Mouse (Mus musculus): Measurements from ENCODE around the gene Ticam1. TPM values are rescaled to one million over a fixed set of nuclear protein-coding genes. Genes with fewer than 3 reads are reported as not detected.

Gene Ticam1
- polyA plus RNA-seq, 1 experiment from 2014 or later, result 2.9 TPM

- H3K27me3 ChIP-seq (ENCODE audit: control insufficient read depth, insufficient read depth, low read length), result no peaks in the 10 kb centered on the region
- no peaks in the 10 kb centered on the region; the same call in 1 of the 2 replicates for H3K4me1 ChIP-seq (ENCODE audit: control insufficient read depth, insufficient read depth, low read length)
- WGBS, result 45% methylated on average over 2 of the region's 2 CpGs
- H3K36me3 ChIP-seq (replicated peaks; ENCODE audit: control insufficient read depth, insufficient read depth, low read depth, low read length), result peaks cover 4% of the 10 kb centered on the region
- ATAC-seq (replicated peaks; ENCODE audit: insufficient number of reproducible peaks, low FRiP score, low TSS enrichment, low read depth), result no peak
- H3K4me2 ChIP-seq (ENCODE audit: low read depth, low read length), result peak overlapping the region; percentile 70; the same call in 1 of the 2 replicates
- peak overlapping the region; percentile 43; the same call in 1 of the 2 replicates for H3K27ac ChIP-seq (replicated peaks; ENCODE audit: low read depth, low read length)
- H3K9me3 ChIP-seq (replicated peaks; ENCODE audit: control insufficient read depth, low read length), result no peaks in the 10 kb centered on the region
- no peak overlapping the region for H3K4me3 ChIP-seq (ENCODE audit: low read depth, low read length)
- DNase-seq (ENCODE audit: low spot score), result no peak
- no peak overlapping the region for H3K9ac ChIP-seq (replicated peaks; ENCODE audit: low read length)
Observed at GRCm38 (mm10) chr17:56277567-56277893, 944 bp upstream of the Ticam1 start.

DNA sequence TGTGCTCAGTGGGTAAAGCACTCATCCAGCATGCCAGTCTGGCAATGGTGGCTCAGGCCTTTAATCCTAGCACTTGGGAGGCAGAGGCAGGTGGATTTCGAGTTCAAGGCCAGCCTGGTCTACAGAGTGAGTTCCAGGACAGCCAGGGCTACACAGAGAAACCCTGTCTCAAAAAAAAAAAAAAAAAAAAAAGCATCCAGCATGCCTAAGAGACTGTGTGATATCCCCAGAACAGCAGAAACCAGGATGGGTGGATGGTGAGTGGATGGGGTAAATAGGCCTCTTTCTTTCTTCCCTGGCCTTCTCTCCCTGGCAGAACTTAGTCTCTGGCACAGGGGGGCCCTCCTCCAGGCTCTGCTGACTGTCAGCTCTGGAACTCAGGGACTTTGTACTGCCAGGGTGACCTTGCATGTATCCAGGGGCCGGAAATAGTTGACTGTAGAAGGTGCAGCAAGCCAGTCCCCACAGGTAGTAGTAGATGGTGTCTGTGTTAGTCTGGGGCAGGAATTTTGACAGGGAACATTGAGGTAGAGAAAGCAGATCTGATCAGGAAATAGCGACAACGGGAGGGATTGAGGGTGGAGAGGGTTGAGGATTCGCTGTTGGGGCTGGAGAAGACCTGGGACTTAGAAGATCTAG is 625 bp downstream of the Ticam1 start:
- Histone ChIP-seq H3K36me3 (replicated peaks; ENCODE audit: control insufficient read depth, insufficient read depth, low read depth, low read length) (no peaks in the 10 kb centered on the region; the same call in none of the 2 replicates), H3K9ac (replicated peaks; ENCODE audit: low read length) (peak overlapping the region; percentile 64), H3K4me1 (ENCODE audit: control insufficient read depth, insufficient read depth, low read length) (no peaks in the 10 kb centered on the region; the same call in 1 of the 2 replicates), H3K4me2 (ENCODE audit: low read depth, low read length) (peak overlapping the region; percentile 70), H3K27ac (replicated peaks; ENCODE audit: low read depth, low read length) (no peak overlapping the region; the same call in 1 of the 2 replicates), H3K27me3 (ENCODE audit: control insufficient read depth, insufficient read depth, low read length) (no peaks in the 10 kb centered on the region), H3K4me3 (ENCODE audit: low read depth, low read length) (peak overlapping the region; percentile 42), H3K9me3 (replicated peaks; ENCODE audit: control insufficient read depth, low read length) (no peaks in the 10 kb centered on the region)
- no peak for ATAC-seq (replicated peaks; ENCODE audit: insufficient number of reproducible peaks, low FRiP score, low TSS enrichment, low read depth)
- DNase-seq (ENCODE audit: low spot score), result no peak
- WGBS, result 29% methylated on average over 5 of the region's 5 CpGs

DNA sequence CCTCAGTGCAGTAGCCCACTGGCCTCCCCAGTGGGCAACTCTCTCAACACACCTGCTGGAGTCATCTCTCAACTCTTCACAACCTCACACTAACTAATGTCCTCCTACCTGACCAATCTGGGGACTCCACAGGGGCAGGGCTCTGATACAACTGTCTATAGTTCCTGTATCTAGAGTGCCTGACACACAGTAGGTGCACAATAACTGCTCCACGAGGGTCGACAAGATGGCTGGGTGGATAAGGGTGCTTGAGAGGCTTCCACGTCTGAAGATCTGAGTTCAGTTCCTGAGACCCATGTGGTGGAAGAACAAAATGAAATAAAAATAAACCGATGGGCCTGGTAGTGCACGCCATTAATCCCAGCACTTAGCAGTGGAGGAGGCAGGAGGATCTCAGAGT is 2.6 kb downstream of the Ticam1 start:
- H3K36me3 ChIP-seq (replicated peaks; ENCODE audit: control insufficient read depth, insufficient read depth, low read depth, low read length), result no peaks in the 10 kb centered on the region; the same call in 1 of the 2 replicates

GRCm38 (mm10) chr17:56273482-56273881 is 3.1 kb downstream of the Ticam1 start:
- Histone ChIP-seq H3K4me1 (ENCODE audit: control insufficient read depth, insufficient read depth, low read length) (no peaks in the 10 kb centered on the region; the same call in 1 of the 2 replicates), H3K4me3 (ENCODE audit: low read depth, low read length) (no peak overlapping the region), H3K27me3 (ENCODE audit: control insufficient read depth, insufficient read depth, low read length) (no peaks in the 10 kb centered on the region), H3K4me2 (ENCODE audit: low read depth, low read length) (no peak overlapping the region), H3K36me3 (replicated peaks; ENCODE audit: control insufficient read depth, insufficient read depth, low read depth, low read length) (no peaks in the 10 kb centered on the region; the same call in 1 of the 2 replicates), H3K9me3 (replicated peaks; ENCODE audit: control insufficient read depth, low read length) (no peaks in the 10 kb centered on the region), H3K27ac (replicated peaks; ENCODE audit: low read depth, low read length) (no peak overlapping the region), H3K9ac (replicated peaks; ENCODE audit: low read length) (no peak overlapping the region)
- ATAC-seq (replicated peaks; ENCODE audit: insufficient number of reproducible peaks, low FRiP score, low TSS enrichment, low read depth), result no peak
- DNase-seq (ENCODE audit: low spot score), result no peak
- WGBS, result 73% methylated on average over 7 of the region's 7 CpGs

More for the DNA sequence above, 2.6 kb downstream of the Ticam1 start:
- 84% methylated on average over 5 of the region's 5 CpGs for WGBS
- DNase-seq (ENCODE audit: low spot score), result no peak
- Histone ChIP-seq H3K4me1 (ENCODE audit: control insufficient read depth, insufficient read depth, low read length) (no peaks in the 10 kb centered on the region; the same call in 1 of the 2 replicates), H3K9me3 (replicated peaks; ENCODE audit: control insufficient read depth, low read length) (no peaks in the 10 kb centered on the region), H3K4me2 (ENCODE audit: low read depth, low read length) (no peak overlapping the region), H3K27me3 (ENCODE audit: control insufficient read depth, insufficient read depth, low read length) (no peaks in the 10 kb centered on the region), H3K4me3 (ENCODE audit: low read depth, low read length) (no peak overlapping the region), H3K27ac (replicated peaks; ENCODE audit: low read depth, low read length) (no peak overlapping the region), H3K9ac (replicated peaks; ENCODE audit: low read length) (no peak overlapping the region)
- ATAC-seq (replicated peaks; ENCODE audit: insufficient number of reproducible peaks, low FRiP score, low TSS enrichment, low read depth), result no peak

DNA sequence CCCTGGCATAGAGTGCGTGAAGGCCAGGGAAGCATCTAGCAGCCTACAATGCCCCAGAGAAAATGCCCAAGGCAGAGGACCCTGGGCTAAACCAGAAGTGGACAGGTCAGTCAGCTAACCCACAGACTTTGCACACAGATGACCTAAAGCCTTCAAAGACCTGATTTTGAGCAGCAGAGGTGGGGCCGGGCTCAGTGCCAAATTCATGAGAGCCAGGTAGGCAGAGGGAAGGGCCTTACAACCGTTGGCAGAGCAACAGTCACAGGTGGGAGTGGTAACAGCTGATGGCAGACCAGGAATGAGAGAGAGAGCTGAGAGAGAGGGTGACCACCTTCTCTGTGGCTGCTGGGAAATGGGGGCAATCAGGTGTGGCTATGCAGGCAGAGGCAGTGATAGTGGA is 3.9 kb downstream of the Ticam1 start:
- Histone ChIP-seq H3K27ac (replicated peaks; ENCODE audit: low read depth, low read length) (no peak overlapping the region), H3K36me3 (replicated peaks; ENCODE audit: control insufficient read depth, insufficient read depth, low read depth, low read length) (no peaks in the 10 kb centered on the region; the same call in 1 of the 2 replicates), H3K27me3 (ENCODE audit: control insufficient read depth, insufficient read depth, low read length) (no peaks in the 10 kb centered on the region), H3K4me2 (ENCODE audit: low read depth, low read length) (no peak overlapping the region), H3K4me3 (ENCODE audit: low read depth, low read length) (no peak overlapping the region), H3K9me3 (replicated peaks; ENCODE audit: control insufficient read depth, low read length) (no peaks in the 10 kb centered on the region), H3K9ac (replicated peaks; ENCODE audit: low read length) (no peak overlapping the region), H3K4me1 (ENCODE audit: control insufficient read depth, insufficient read depth, low read length) (no peaks in the 10 kb centered on the region; the same call in 1 of the 2 replicates)
- DNase-seq (ENCODE audit: low spot score) (no peak), ATAC-seq (replicated peaks; ENCODE audit: insufficient number of reproducible peaks, low FRiP score, low TSS enrichment, low read depth) (no peak)
- WGBS, result 87% methylated on average over 3 of the region's 3 CpGs

- WGBS, result 80% methylated on average over 12 of the region's 12 CpGs
- no peaks in the 10 kb centered on the region for H3K27me3 ChIP-seq (ENCODE audit: control insufficient read depth, insufficient read depth, low read length)
Observed at GRCm38 (mm10) chr17:56271609-56272253, 4.9 kb downstream of the Ticam1 start.

DNA sequence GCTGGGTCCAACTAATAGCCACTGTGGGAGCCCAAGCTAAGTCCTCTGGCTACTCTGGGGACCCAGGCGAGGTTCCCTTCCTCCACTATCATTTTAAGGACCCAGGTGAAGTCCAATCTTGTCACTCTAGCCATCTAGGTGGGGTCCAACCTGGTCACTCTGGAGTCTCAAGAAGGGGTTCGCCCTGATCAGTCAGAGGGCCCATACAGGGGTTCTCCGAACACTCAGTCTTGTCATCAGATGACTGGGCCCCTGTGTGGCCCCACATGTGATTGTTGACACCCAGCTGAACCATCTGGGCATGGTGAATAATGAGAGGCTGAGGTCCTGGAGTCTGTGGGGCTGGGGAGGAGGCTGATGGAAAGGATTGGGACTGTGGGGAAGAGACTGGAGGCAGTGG is 6.8 kb downstream of the Ticam1 start:
- DNase-seq (ENCODE audit: low spot score) (no peak), ATAC-seq (replicated peaks; ENCODE audit: insufficient number of reproducible peaks, low FRiP score, low TSS enrichment, low read depth) (no peak)
- Histone ChIP-seq H3K27ac (replicated peaks; ENCODE audit: low read depth, low read length) (0 out of 2 replicates have a peak overlapping the region, but pooled peaks have one; percentile 6), H3K27me3 (ENCODE audit: control insufficient read depth, insufficient read depth, low read length) (no peaks in the 10 kb centered on the region), H3K36me3 (replicated peaks; ENCODE audit: control insufficient read depth, insufficient read depth, low read depth, low read length) (no peaks in the 10 kb centered on the region; the same call in 1 of the 2 replicates), H3K9me3 (replicated peaks; ENCODE audit: control insufficient read depth, low read length) (no peaks in the 10 kb centered on the region), H3K4me2 (ENCODE audit: low read depth, low read length) (peak overlapping the region; percentile 34), H3K9ac (replicated peaks; ENCODE audit: low read length) (peak overlapping the region; percentile 45), H3K4me1 (ENCODE audit: control insufficient read depth, insufficient read depth, low read length) (no peaks in the 10 kb centered on the region), H3K4me3 (ENCODE audit: low read depth, low read length) (peak overlapping the region; percentile 15; the same call in 1 of the 2 replicates)
- WGBS, result 72% methylated on average over 3 of the region's 3 CpGs

More at GRCm38 (mm10) chr17:56271609-56272253, 4.9 kb downstream of the Ticam1 start:
- H3K27ac ChIP-seq (replicated peaks; ENCODE audit: low read depth, low read length), result no peak overlapping the region
- DNase-seq (ENCODE audit: low spot score), result no peak
- H3K4me3 ChIP-seq (ENCODE audit: low read depth, low read length), result no peak overlapping the region
- no peak for ATAC-seq (replicated peaks; ENCODE audit: insufficient number of reproducible peaks, low FRiP score, low TSS enrichment, low read depth)
- H3K9me3 ChIP-seq (replicated peaks; ENCODE audit: control insufficient read depth, low read length), result no peaks in the 10 kb centered on the region
- no peaks in the 10 kb centered on the region; the same call in 1 of the 2 replicates for H3K4me1 ChIP-seq (ENCODE audit: control insufficient read depth, insufficient read depth, low read length)
- H3K36me3 ChIP-seq (replicated peaks; ENCODE audit: control insufficient read depth, insufficient read depth, low read depth, low read length), result no peaks in the 10 kb centered on the region; the same call in 1 of the 2 replicates
- no peak overlapping the region for H3K9ac ChIP-seq (replicated peaks; ENCODE audit: low read length)
- no peak overlapping the region for H3K4me2 ChIP-seq (ENCODE audit: low read depth, low read length)

- H3K36me3 ChIP-seq (replicated peaks; ENCODE audit: control insufficient read depth, insufficient read depth, low read depth, low read length), result no peaks in the 10 kb centered on the region; the same call in 1 of the 2 replicates
- peak overlapping the region; percentile 45 for H3K9ac ChIP-seq (replicated peaks; ENCODE audit: low read length)
- peak; percentile 88 for DNase-seq (ENCODE audit: low spot score)
- H3K9me3 ChIP-seq (replicated peaks; ENCODE audit: control insufficient read depth, low read length), result no peaks in the 10 kb centered on the region
- no peaks in the 10 kb centered on the region for H3K27me3 ChIP-seq (ENCODE audit: control insufficient read depth, insufficient read depth, low read length)
- ATAC-seq (replicated peaks; ENCODE audit: insufficient number of reproducible peaks, low FRiP score, low TSS enrichment, low read depth), result peak; percentile 78
- H3K4me1 ChIP-seq (ENCODE audit: control insufficient read depth, insufficient read depth, low read length), result no peaks in the 10 kb centered on the region
- H3K27ac ChIP-seq (replicated peaks; ENCODE audit: low read depth, low read length), result no peak overlapping the region
- peak overlapping the region; percentile 34 for H3K4me2 ChIP-seq (ENCODE audit: low read depth, low read length)
- 23% methylated on average over 12 of the region's 12 CpGs for WGBS
- peak overlapping the region; percentile 15 for H3K4me3 ChIP-seq (ENCODE audit: low read depth, low read length)
Observed at GRCm38 (mm10) chr17:56269153-56269630, 7.4 kb downstream of the Ticam1 start.

All from embryonic facial prominence, embryonic 11.5 days (tissue).